18 mouse cellular contexts compared by ENCODE assay signal in genomic region chr10:115894045-115894444, GRCm38 (mm10).
"Had no signal": no experiment of that assay in that cellular context is flagged by ENCODE, and none has a peak within 500 bp of the region (broad histone marks: within the 10 kb centered on the region; RNA-seq: fewer than 3 reads in every experiment).

No protein-coding gene starts in this region.

- H3K4me1 ChIP-seq: midbrain, embryonic 10.5 days; midbrain, embryonic 12.5 days; neural tube, embryonic 13.5 days; neural tube, embryonic 15.5 days had no signal

- H3K4me3 ChIP-seq: midbrain, embryonic 10.5 days; midbrain, embryonic 12.5 days; myocyte; neural tube, embryonic 13.5 days; neural tube, embryonic 15.5 days had no signal

- H3K9ac ChIP-seq: liver, embryonic 14.5 days; lung, embryonic 14.5 days; midbrain, embryonic 12.5 days; neural tube, embryonic 13.5 days; neural tube, embryonic 15.5 days had no signal

- H3K36me3 ChIP-seq: midbrain, embryonic 10.5 days; midbrain, embryonic 12.5 days; neural tube, embryonic 13.5 days; neural tube, embryonic 15.5 days had no signal

- ATAC-seq: midbrain, embryonic 16.5 days had no signal

- H3K27me3 ChIP-seq: midbrain, embryonic 12.5 days; neural tube, embryonic 13.5 days; neural tube, embryonic 15.5 days had no signal

- DNase-seq: lung, adult 18-20 months; lung, embryonic 14.5 days; lung, postnatal 4 days; midbrain, embryonic 14.5 days; right cerebral cortex, adult 18-20 months; right cerebral cortex, postnatal 25 days; right cerebral cortex, postnatal 4 days; spleen, adult 18-20 months; thymus, adult 18-20 months; thymus, postnatal 14 days; thymus, postnatal 36 days had no signal

- H3K9me3 ChIP-seq: midbrain, embryonic 10.5 days; midbrain, embryonic 12.5 days; neural tube, embryonic 13.5 days; neural tube, embryonic 15.5 days had no signal

- H3K4me2 ChIP-seq: lung, embryonic 14.5 days; midbrain, embryonic 12.5 days; neural tube, embryonic 13.5 days; neural tube, embryonic 15.5 days had no signal

- H3K27ac ChIP-seq: liver, embryonic 14.5 days; midbrain, embryonic 10.5 days; midbrain, embryonic 12.5 days; neural tube, embryonic 13.5 days; neural tube, embryonic 15.5 days had no signal
